Mouse (Mus musculus) heart, adult 2 months (tissue): ENCODE data around the gene Slc25a21.

ENCODE experiments used
- CTCF ChIP-seq: fragments of 200-600 bp; IDR thresholded peaks from 2 replicates; pipeline ENCODE4 v1.8.1; 2022; ENCODE audit warnings: antibody characterized with exemption, mild to moderate bottlenecking, moderate library complexity
- EP300 ChIP-seq: fragments of 200-500 bp; IDR thresholded peaks from 2 replicates; pipeline ENCODE4 v1.6.1; 2011; ENCODE audit warnings: low read depth, low read length, control low read depth; ENCODE audit not compliant: insufficient read depth
- POLR2A ChIP-seq: fragments of 200-500 bp; IDR thresholded peaks from 2 replicates; pipeline ENCODE4 v1.6.1; 2011; ENCODE audit warnings: mild to moderate bottlenecking, low read depth, low read length, control low read depth; ENCODE audit not compliant: insufficient read depth

DNA sequence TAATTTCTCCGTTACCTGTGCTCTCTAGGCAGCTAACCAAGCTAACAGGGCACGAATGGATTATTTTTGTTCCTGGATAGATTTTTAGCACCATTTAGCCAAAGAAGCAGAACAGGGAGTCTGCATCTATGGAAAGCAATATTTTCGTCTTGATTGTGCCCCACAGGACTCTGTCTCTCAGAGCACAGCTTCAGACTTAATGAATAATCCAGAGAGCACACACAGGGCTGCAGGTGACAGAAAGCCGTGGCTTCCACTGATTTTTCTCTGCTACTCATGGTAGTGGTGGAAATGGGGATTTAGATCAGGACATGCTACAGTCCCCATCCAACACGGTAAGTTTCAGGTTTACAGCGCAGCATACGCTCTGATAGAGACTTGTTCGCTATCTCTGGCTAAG, 299.3 kb downstream of the Slc25a21 start:
- no peak for TF ChIP-seq CTCF
- TF ChIP-seq POLR2A: no peak
- TF ChIP-seq EP300: no peak
